Mouse (Mus musculus) E14TG2a.4 (cell line): ENCODE data around the gene Plcb1.

Experiments used
- H3K27me3 ChIP-seq: 2 replicates; pipeline ENCODE4 v1.6.1; 2014; ENCODE audit warnings: low read length, control low read depth; ENCODE audit not compliant: insufficient read depth
- H3K36me3 ChIP-seq: 2 replicates; pipeline ENCODE4 v1.6.1; 2014; ENCODE audit warnings: low read length, control low read depth; ENCODE audit not compliant: insufficient read depth
- H3K4me1 ChIP-seq: replicated peaks from 2 replicates; pipeline ENCODE4 v1.6.1; 2014; ENCODE audit warnings: low read depth, low read length, control low read depth
- H3K4me3 ChIP-seq: replicated peaks from 2 replicates; pipeline ENCODE4 v1.5.1; 2014; ENCODE audit warnings: mild to moderate bottlenecking, low read length
- H3K9me3 ChIP-seq: 2 replicates; pipeline ENCODE4 v1.6.1; 2014; ENCODE audit warnings: low read length, control low read depth
- CTCF ChIP-seq: conservative IDR thresholded peaks from 2 replicates; pipeline ENCODE4 v1.5.1; 2014; ENCODE audit warnings: low read length
- NANOG ChIP-seq: IDR thresholded peaks from 2 replicates; pipeline ENCODE4 v1.6.1; 2014; ENCODE audit warnings: borderline replicate concordance, low read length, mixed read lengths
- POU5F1 ChIP-seq: IDR thresholded peaks from 2 replicates; pipeline ENCODE4 v1.6.1; 2014; ENCODE audit warnings: low read length, borderline replicate concordance

Gene Plcb1

GRCm38 (mm10) chr2:135214746-135215448 lies 429.0 kb downstream of the Plcb1 start:
- H3K4me1 ChIP-seq: no peaks in the 10 kb centered on the region
- no peaks in the 10 kb centered on the region for H3K9me3 ChIP-seq
- TF ChIP-seq NANOG (no peak), CTCF (no peak), POU5F1 (no peak)
- H3K36me3 ChIP-seq: no peaks in the 10 kb centered on the region
- H3K4me3 ChIP-seq: no peak overlapping the region
- H3K27me3 ChIP-seq: no peaks in the 10 kb centered on the region

- Histone ChIP-seq H3K4me1 (no peaks in the 10 kb centered on the region), H3K9me3 (no peaks in the 10 kb centered on the region), H3K36me3 (no peaks in the 10 kb centered on the region), H3K4me3 (no peak overlapping the region), H3K27me3 (no peaks in the 10 kb centered on the region)
- TF ChIP-seq NANOG (no peak), CTCF (no peak), POU5F1 (no peak)
Observed at GRCm38 (mm10) chr2:135219406-135219805, 433.5 kb downstream of the Plcb1 start.

- Histone ChIP-seq H3K4me1 (no peaks in the 10 kb centered on the region), H3K27me3 (no peaks in the 10 kb centered on the region), H3K9me3 (no peaks in the 10 kb centered on the region), H3K4me3 (no peak overlapping the region), H3K36me3 (no peaks in the 10 kb centered on the region)
- TF ChIP-seq CTCF: no peak
- TF ChIP-seq NANOG: no peak
- TF ChIP-seq POU5F1: no peak
Observed at GRCm38 (mm10) chr2:135225604-135226025, 439.7 kb downstream of the Plcb1 start.

- Histone ChIP-seq H3K36me3 (no peaks in the 10 kb centered on the region), H3K9me3 (no peaks in the 10 kb centered on the region), H3K27me3 (no peaks in the 10 kb centered on the region), H3K4me1 (no peaks in the 10 kb centered on the region), H3K4me3 (no peak overlapping the region)
- no peak for TF ChIP-seq POU5F1
Observed at GRCm38 (mm10) chr2:135230262-135230661, 444.4 kb downstream of the Plcb1 start.

- no peaks in the 10 kb centered on the region for H3K27me3 ChIP-seq
- no peak for TF ChIP-seq NANOG
- TF ChIP-seq CTCF: no peak
- no peak for TF ChIP-seq POU5F1
Observed at GRCm38 (mm10) chr2:135242662-135243316, 456.9 kb downstream of the Plcb1 start.

GRCm38 (mm10) chr2:135243764-135244163 lies 457.9 kb downstream of the Plcb1 start:
- Histone ChIP-seq H3K36me3 (no peaks in the 10 kb centered on the region), H3K4me3 (no peak overlapping the region), H3K9me3 (no peaks in the 10 kb centered on the region), H3K4me1 (no peaks in the 10 kb centered on the region), H3K27me3 (no peaks in the 10 kb centered on the region)
- no peak for TF ChIP-seq CTCF
- no peak for TF ChIP-seq POU5F1
- TF ChIP-seq NANOG: no peak

More at GRCm38 (mm10) chr2:135242662-135243316, 456.9 kb downstream of the Plcb1 start:
- no peaks in the 10 kb centered on the region for H3K9me3 ChIP-seq
- H3K4me1 ChIP-seq: no peaks in the 10 kb centered on the region
- H3K4me3 ChIP-seq: no peak overlapping the region
- no peaks in the 10 kb centered on the region for H3K36me3 ChIP-seq

- no peaks in the 10 kb centered on the region for H3K9me3 ChIP-seq
- no peaks in the 10 kb centered on the region for H3K4me1 ChIP-seq
- no peak for TF ChIP-seq POU5F1
- H3K36me3 ChIP-seq: no peaks in the 10 kb centered on the region
- H3K27me3 ChIP-seq: no peaks in the 10 kb centered on the region
- no peak overlapping the region for H3K4me3 ChIP-seq
Observed at GRCm38 (mm10) chr2:135249925-135250324, 464.1 kb downstream of the Plcb1 start.

- no peaks in the 10 kb centered on the region for H3K4me1 ChIP-seq
- H3K9me3 ChIP-seq: no peaks in the 10 kb centered on the region
- no peak overlapping the region for H3K4me3 ChIP-seq
- no peaks in the 10 kb centered on the region for H3K36me3 ChIP-seq
- peak; percentile 60 for TF ChIP-seq CTCF
- no peak for TF ChIP-seq POU5F1
- H3K27me3 ChIP-seq: no peaks in the 10 kb centered on the region
Observed at GRCm38 (mm10) chr2:135251821-135252315, 466.0 kb downstream of the Plcb1 start.

- Histone ChIP-seq H3K4me3 (no peak overlapping the region), H3K36me3 (no peaks in the 10 kb centered on the region), H3K4me1 (no peaks in the 10 kb centered on the region), H3K9me3 (no peaks in the 10 kb centered on the region), H3K27me3 (no peaks in the 10 kb centered on the region)
- no peak for TF ChIP-seq POU5F1
- TF ChIP-seq CTCF: no peak
- no peak for TF ChIP-seq NANOG
Observed at GRCm38 (mm10) chr2:135259136-135259535, 473.3 kb downstream of the Plcb1 start.
